Mouse (Mus musculus): ENCODE measurements around the gene Sppl2b.

GRCm38 (mm10) chr10:80881301-80881700, 26.2 kb downstream of the Sppl2b start:
- no peak for TF ChIP-seq POLR2A (IDR thresholded peaks at IDR 0.05; ENCODE audit: control insufficient read depth, low read depth, low read length)
- TF ChIP-seq CTCF (IDR thresholded peaks at IDR 0.05; ENCODE audit: control insufficient read depth, insufficient read depth, insufficient replicate concordance, low read depth, low read length) = peak; percentile 96
